Mouse (Mus musculus) small intestine, adult 2 months (tissue): Measurements from ENCODE around the gene Col28a1. TPM values are rescaled to one million over a fixed set of nuclear protein-coding genes. Genes with fewer than 3 reads are reported as not detected.
"Not testable (repeated sequence)": the region's sequence is repeated elsewhere in the genome, so short reads cannot be mapped to it uniquely, and the experiment has no call there.

Source experiments
- H3K27ac ChIP-seq: fragments of 200-500 bp; 2 replicates; pipeline ENCODE4 v1.5.1; 2012; ENCODE audit warnings: low read depth, low read length, control low read depth, inconsistent platforms; ENCODE audit not compliant: insufficient read depth
- H3K27me3 ChIP-seq: fragments of 200-500 bp; 2 replicates; pipeline ENCODE4 v1.6.1; 2012; ENCODE audit warnings: mild to moderate bottlenecking, moderate library complexity, low read length, inconsistent platforms; ENCODE audit not compliant: control insufficient read depth, insufficient read depth
- H3K36me3 ChIP-seq: fragments of 200-500 bp; 2 replicates; pipeline ENCODE4 v1.6.1; 2012; ENCODE audit warnings: mild to moderate bottlenecking, low read length, control low read depth, inconsistent platforms; ENCODE audit not compliant: control insufficient read depth, insufficient read depth
- H3K4me1 ChIP-seq: fragments of 200-500 bp; 2 replicates; pipeline ENCODE4 v1.6.1; 2012; ENCODE audit warnings: low read length, inconsistent platforms, mixed read lengths; ENCODE audit not compliant: control insufficient read depth, insufficient read depth, insufficient read length
- H3K4me3 ChIP-seq: fragments of 200-500 bp; 2 replicates; pipeline ENCODE4 v1.5.1; 2012; ENCODE audit warnings: low read depth, mild to moderate bottlenecking, control low read depth, inconsistent platforms, low read length, moderate library complexity
- CTCF ChIP-seq: fragments of 200-500 bp; IDR thresholded peaks from 2 replicates; pipeline ENCODE4 v1.5.1; 2012; ENCODE audit warnings: low read depth, mild to moderate bottlenecking, control low read depth, inconsistent platforms, low read length, moderate library complexity, mixed read lengths; ENCODE audit not compliant: insufficient replicate concordance, insufficient read length; ENCODE audit errors: extremely low read depth
- POLR2A ChIP-seq: fragments of 200-500 bp; IDR thresholded peaks from 2 replicates; pipeline ENCODE4 v1.6.1; 2012; ENCODE audit warnings: low read depth, mild to moderate bottlenecking, control low read depth, inconsistent platforms, low read length, moderate library complexity
- WGBS: fragments of 180-500 bp; shearing (Covaris S2); methylation state at CpG from one replicate; pipeline ENCODE4 v1.1.7; 2018; 5-methylcytosine and 5-hydroxymethylcytosine counted together
- polyA plus RNA-seq: library from polyadenylated mRNA; depleted of rRNA; stranded (reverse); fragments of >200 nt; gene quantifications from 2 replicates; pipeline ENCODE4 v1.2.3, GENCODE M21; 2012

The Col28a1 gene
- polyA plus RNA-seq, 1 experiment: 0.03 TPM

DNA sequence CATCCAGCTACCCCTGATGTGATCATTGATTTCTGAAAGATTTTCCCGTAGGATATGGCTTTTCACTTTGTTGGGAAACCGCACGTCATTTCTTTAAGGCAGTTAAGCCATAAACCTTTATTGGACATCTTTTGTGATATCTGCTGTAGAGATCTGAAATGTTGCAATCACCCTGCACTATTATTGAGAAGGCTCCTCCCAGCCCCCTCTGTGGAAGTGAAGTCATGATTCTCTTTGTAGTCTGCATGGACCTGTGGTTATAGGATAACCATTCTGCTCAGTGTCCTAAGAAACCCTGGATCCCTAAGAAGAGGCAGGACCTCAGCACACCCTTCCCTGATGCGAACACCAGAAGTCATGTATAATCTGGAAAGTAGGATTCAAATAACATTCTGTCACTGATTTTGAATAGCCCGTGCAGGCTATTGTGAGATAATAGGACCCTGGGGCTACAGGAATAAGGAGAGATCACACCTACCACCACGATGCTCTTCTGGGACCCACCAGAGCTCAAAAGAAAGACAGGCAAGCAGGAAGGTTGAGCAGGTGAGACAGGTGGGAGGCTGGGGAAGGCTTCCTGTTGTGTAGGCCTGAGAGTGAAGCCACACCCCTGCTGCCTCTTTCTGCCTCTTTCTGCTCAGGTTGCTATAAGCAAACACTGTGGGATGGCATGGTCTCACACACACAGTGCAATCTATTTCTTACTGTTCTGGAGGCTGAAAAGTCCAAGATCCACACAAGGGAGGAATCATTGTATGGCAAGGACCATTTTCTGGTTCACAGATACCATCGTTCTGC lies 166.9 kb downstream of the Col28a1 start:
- H3K36me3 ChIP-seq: no peaks in the 10 kb centered on the region
- no peak for TF ChIP-seq POLR2A
- no peak for TF ChIP-seq CTCF
- peaks cover 11% of the 10 kb centered on the region; the same call in 1 of the 2 replicates for H3K4me1 ChIP-seq
- H3K27me3 ChIP-seq: no peaks in the 10 kb centered on the region
- WGBS: 55% methylated on average over 7 of the region's 7 CpGs
- H3K4me3 ChIP-seq: no peak overlapping the region
- no peak overlapping the region for H3K27ac ChIP-seq

- TF ChIP-seq CTCF (no peak), POLR2A (no peak)
- H3K4me3 ChIP-seq: no peak overlapping the region
- 22% methylated on average over 3 of the region's 3 CpGs for WGBS
- H3K4me1 ChIP-seq: peaks cover 7% of the 10 kb centered on the region; the same call in 1 of the 2 replicates
- peak overlapping the region; percentile 45; the same call in 1 of the 2 replicates for H3K27ac ChIP-seq
- H3K27me3 ChIP-seq: no peaks in the 10 kb centered on the region
- H3K36me3 ChIP-seq: no peaks in the 10 kb centered on the region
Measured at GRCm38 (mm10) chr6:8023527-8023926, 168.9 kb downstream of the Col28a1 start.

GRCm38 (mm10) chr6:7994736-7995135 lies 197.7 kb downstream of the Col28a1 start:
- TF ChIP-seq POLR2A (no peak), CTCF (no peak)
- no peak overlapping the region for H3K27ac ChIP-seq
- H3K36me3 ChIP-seq: no peaks in the 10 kb centered on the region
- no peak overlapping the region for H3K4me3 ChIP-seq
- H3K4me1 ChIP-seq: no peaks in the 10 kb centered on the region
- WGBS: 88% methylated on average over 4 of the region's 4 CpGs
- no peaks in the 10 kb centered on the region for H3K27me3 ChIP-seq

DNA sequence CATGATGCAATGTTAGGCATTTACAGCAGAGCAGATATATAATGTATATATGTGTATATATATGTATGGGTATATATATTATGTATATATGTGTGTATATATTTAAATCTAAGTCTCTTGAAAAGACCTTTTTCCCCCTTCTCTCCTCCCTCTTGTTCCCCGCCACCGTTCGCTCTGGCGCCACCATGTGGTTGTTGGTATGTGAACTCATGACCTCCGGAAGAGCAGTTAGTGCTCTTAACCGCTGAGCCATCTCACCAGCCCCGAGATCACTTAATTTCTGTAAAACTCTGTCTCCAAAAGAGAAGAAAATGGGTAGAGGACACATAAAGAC lies 208.8 kb downstream of the Col28a1 start:
- no peaks in the 10 kb centered on the region for H3K4me1 ChIP-seq
- TF ChIP-seq POLR2A (no peak), CTCF (peak; percentile 60; the same call in 1 of the 2 replicates)
- no peak overlapping the region; the same call in 1 of the 2 replicates for H3K4me3 ChIP-seq
- WGBS: 33% methylated on average over 7 of the region's 7 CpGs
- H3K27me3 ChIP-seq: no peaks in the 10 kb centered on the region
- H3K36me3 ChIP-seq: no peaks in the 10 kb centered on the region
- H3K27ac ChIP-seq: no peak overlapping the region

DNA sequence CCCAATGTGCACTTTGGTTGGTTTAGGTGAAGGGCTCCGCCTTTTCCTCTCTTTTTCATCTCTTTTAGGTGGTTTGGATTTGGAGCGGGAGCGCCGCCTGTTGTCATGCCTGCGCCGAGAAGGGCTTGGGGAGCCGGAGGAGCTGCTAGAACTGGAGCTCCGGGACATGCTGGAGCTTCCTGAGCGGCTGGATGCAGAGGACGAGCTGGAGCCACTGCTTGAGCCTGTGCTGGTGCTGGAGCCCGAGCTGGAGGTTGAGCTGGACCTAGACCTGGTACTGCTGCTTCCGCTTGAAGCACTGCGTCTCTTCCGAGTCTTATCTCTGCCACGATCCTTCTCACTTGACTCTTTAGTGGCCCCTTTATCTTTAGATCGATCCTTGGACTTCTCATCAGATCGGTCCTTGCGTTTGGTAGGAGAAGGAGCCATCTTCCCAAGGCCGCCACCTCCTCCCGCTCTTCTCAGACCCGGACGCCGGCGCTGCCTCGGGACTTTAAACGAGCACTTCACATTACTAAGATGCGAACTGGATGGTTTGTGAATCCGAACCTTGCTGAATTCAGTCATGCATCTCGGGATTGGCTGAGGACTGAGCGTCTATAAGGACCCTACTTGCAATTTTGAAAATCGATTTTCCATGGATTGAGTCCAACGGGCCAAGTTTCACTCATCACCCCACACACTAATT lies 209.3 kb downstream of the Col28a1 start:
- H3K4me1 ChIP-seq, H3K27ac ChIP-seq, H3K27me3 ChIP-seq, H3K36me3 ChIP-seq: not testable (repeated sequence)
- peak overlapping the region; percentile 53 for H3K4me3 ChIP-seq
- WGBS: 47% methylated on average over 32 of the region's 32 CpGs

DNA sequence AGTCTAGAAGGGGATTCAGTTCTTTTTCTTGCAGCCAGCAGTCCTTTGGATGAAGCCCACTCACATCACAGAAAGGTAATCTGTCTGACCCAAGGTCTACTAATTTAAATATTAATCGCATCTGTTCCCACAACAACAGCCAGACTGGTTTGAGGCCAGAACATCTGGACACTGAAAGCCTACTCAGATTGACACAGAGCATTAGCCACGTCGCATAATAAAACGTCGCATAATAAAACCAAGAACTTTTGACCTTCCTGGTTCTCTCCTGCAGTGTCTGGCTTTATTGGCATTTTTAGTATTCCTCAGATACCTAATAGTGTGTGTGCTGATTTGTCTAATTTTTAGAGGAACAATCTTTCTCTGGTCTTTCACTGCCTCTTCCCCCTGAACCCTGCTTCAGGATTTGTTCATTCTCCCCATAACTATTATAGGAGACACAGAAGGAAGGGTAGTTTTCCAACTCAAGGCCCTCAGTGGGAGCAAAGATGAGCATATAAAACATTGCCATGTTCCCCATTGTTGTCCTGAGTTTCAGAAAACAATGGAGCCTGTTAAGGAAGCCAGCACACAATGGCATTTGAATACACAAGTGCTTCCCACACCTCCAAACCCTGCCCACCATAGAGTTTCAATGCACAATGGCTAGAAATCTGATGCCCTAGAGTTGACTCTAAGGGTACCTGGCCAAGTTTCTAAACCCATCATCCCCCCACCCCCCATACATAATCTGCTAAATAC lies 221.2 kb downstream of the Col28a1 start:
- 31% methylated on average over 5 of the region's 5 CpGs for WGBS
- TF ChIP-seq POLR2A (no peak), CTCF (no peak)

GRCm38 (mm10) chr6:7969376-7969775 lies 223.0 kb downstream of the Col28a1 start:
- no peak for TF ChIP-seq CTCF
- no peak for TF ChIP-seq POLR2A
- Histone ChIP-seq H3K36me3 (no peaks in the 10 kb centered on the region), H3K4me3 (no peak overlapping the region), H3K4me1 (no peaks in the 10 kb centered on the region), H3K27ac (no peak overlapping the region), H3K27me3 (no peaks in the 10 kb centered on the region)
- WGBS: 82% methylated on average over 4 of the region's 4 CpGs

More for the DNA sequence above, 221.2 kb downstream of the Col28a1 start:
- Histone ChIP-seq H3K36me3 (no peaks in the 10 kb centered on the region), H3K4me1 (no peaks in the 10 kb centered on the region), H3K27ac (no peak overlapping the region), H3K4me3 (no peak overlapping the region), H3K27me3 (no peaks in the 10 kb centered on the region)
